ENCODE assay signal across 15 mouse cellular contexts in genomic region chr17:64901721-64902623, GRCm38 (mm10).
DNase-seq lines count a peak whose midpoint lies in the region; ATAC-seq lines count a peak whose summit lies in the region.
"Had no signal": no experiment of that assay in that cellular context is flagged by ENCODE, and none has a peak within 500 bp of the region (broad histone marks: within the 10 kb centered on the region; RNA-seq: fewer than 3 reads in every experiment).

No protein-coding gene starts in this region.

- no peak overlapping the region for H3K4me2 ChIP-seq in forebrain, embryonic 12.5 days
- no peak overlapping the region for H3K4me2 ChIP-seq in forebrain, embryonic 11.5 days (ENCODE audit: low read depth, low read length, severe bottlenecking)
- H3K4me2 ChIP-seq in neural tube, embryonic 11.5 days (ENCODE audit: low read depth), result no peak overlapping the region
- no peak overlapping the region for H3K4me2 ChIP-seq in midbrain, embryonic 15.5 days
- H3K4me2 ChIP-seq: embryonic facial prominence, embryonic 15.5 days; liver, embryonic 12.5 days had no signal

- no peak overlapping the region for H3K4me3 ChIP-seq in forebrain, embryonic 12.5 days (replicated peaks)
- H3K4me3 ChIP-seq in forebrain, embryonic 11.5 days (ENCODE audit: low read depth, low read length), result no peak overlapping the region
- no peak overlapping the region for H3K4me3 ChIP-seq in neural tube, embryonic 11.5 days (ENCODE audit: low read depth, low read length)
- H3K4me3 ChIP-seq in midbrain, embryonic 15.5 days, result no peak overlapping the region
- H3K4me3 ChIP-seq: embryonic facial prominence, embryonic 15.5 days; liver, embryonic 12.5 days; megakaryocyte, embryonic 14.5 days had no signal

- WGBS in forebrain, embryonic 12.5 days, result 67% methylated on average over 17 of the region's 17 CpGs
- 72% methylated on average over 17 of the region's 17 CpGs for WGBS in forebrain, embryonic 11.5 days
- WGBS in neural tube, embryonic 11.5 days, result 73% methylated on average over 17 of the region's 17 CpGs
- WGBS in midbrain, embryonic 15.5 days, result 37% methylated on average over 17 of the region's 17 CpGs

- no peak for DNase-seq in forebrain, embryonic 11.5 days (ENCODE audit: low spot score)
- no peak for DNase-seq in neural tube, embryonic 11.5 days (ENCODE audit: low spot score)
- DNase-seq in neural tube, embryonic 10.5 days (ENCODE audit: extremely low spot score, low spot score), result no peak
- no peak for DNase-seq in B cell, adult 2 months
- DNase-seq in heart, postnatal 14 days, result no peak
- DNase-seq in kidney, adult 18-20 months, result no peak
- DNase-seq: cerebellum, adult 11 months; cerebellum, postnatal 36 days; left cerebral cortex, postnatal 4 days; thymus, postnatal 4 days had no signal

- intact Hi-C loops in heart, postnatal 14 days (cut with DNase I), result no loop called here

- no peaks in the 10 kb centered on the region for H3K27me3 ChIP-seq in forebrain, embryonic 12.5 days
- H3K27me3 ChIP-seq in forebrain, embryonic 11.5 days (ENCODE audit: control insufficient read depth, insufficient read depth, low read length), result no peaks in the 10 kb centered on the region
- no peaks in the 10 kb centered on the region for H3K27me3 ChIP-seq in neural tube, embryonic 11.5 days (ENCODE audit: control insufficient read depth, insufficient read depth, low read length)
- no peaks in the 10 kb centered on the region for H3K27me3 ChIP-seq in midbrain, embryonic 15.5 days (replicated peaks)
- H3K27me3 ChIP-seq: embryonic facial prominence, embryonic 15.5 days; liver, embryonic 12.5 days; megakaryocyte, embryonic 14.5 days had no signal

- H3K27ac ChIP-seq in forebrain, embryonic 12.5 days, result peak overlapping the region; percentile 50; the same call in 1 of the 2 replicates
- H3K27ac ChIP-seq in forebrain, embryonic 11.5 days (ENCODE audit: low read depth, low read length), result no peak overlapping the region
- H3K27ac ChIP-seq in neural tube, embryonic 11.5 days (ENCODE audit: low read depth, low read length), result peak overlapping the region; percentile 37; the same call in 1 of the 2 replicates
- peak overlapping the region; percentile 9 for H3K27ac ChIP-seq in midbrain, embryonic 15.5 days
- H3K27ac ChIP-seq: embryonic facial prominence, embryonic 15.5 days; liver, embryonic 12.5 days had no signal

- H3K9ac ChIP-seq in forebrain, embryonic 12.5 days, result no peak overlapping the region
- no peak overlapping the region for H3K9ac ChIP-seq in forebrain, embryonic 11.5 days (ENCODE audit: low read length)
- H3K9ac ChIP-seq in neural tube, embryonic 11.5 days (ENCODE audit: low read length), result no peak overlapping the region
- no peak overlapping the region for H3K9ac ChIP-seq in midbrain, embryonic 15.5 days
- H3K9ac ChIP-seq: embryonic facial prominence, embryonic 15.5 days; liver, embryonic 12.5 days had no signal

- peak; percentile 49 for ATAC-seq in forebrain, embryonic 12.5 days (ENCODE audit: low FRiP score)
- no peak for ATAC-seq in forebrain, embryonic 11.5 days (replicated peaks; ENCODE audit: low FRiP score)
- no peak; the same call in 1 of the 2 replicates for ATAC-seq in neural tube, embryonic 11.5 days (ENCODE audit: insufficient read depth, low FRiP score, low TSS enrichment)
- ATAC-seq in midbrain, embryonic 15.5 days (replicated peaks), result peak; percentile 72
- ATAC-seq: liver, embryonic 12.5 days had no signal

- H3K4me1 ChIP-seq in forebrain, embryonic 12.5 days, result peaks cover 15% of the 10 kb centered on the region
- H3K4me1 ChIP-seq in forebrain, embryonic 11.5 days (replicated peaks; ENCODE audit: control insufficient read depth, insufficient read depth, low read length), result no peaks in the 10 kb centered on the region
- H3K4me1 ChIP-seq in neural tube, embryonic 11.5 days (ENCODE audit: control insufficient read depth, insufficient read depth, low read length), result no peaks in the 10 kb centered on the region
- H3K4me1 ChIP-seq in midbrain, embryonic 15.5 days, result peaks cover 17% of the 10 kb centered on the region
- H3K4me1 ChIP-seq: embryonic facial prominence, embryonic 15.5 days; liver, embryonic 12.5 days; megakaryocyte, embryonic 14.5 days had no signal

- H3K9me3 ChIP-seq in forebrain, embryonic 12.5 days, result no peaks in the 10 kb centered on the region
- no peaks in the 10 kb centered on the region for H3K9me3 ChIP-seq in forebrain, embryonic 11.5 days (ENCODE audit: control insufficient read depth, low read length)
- H3K9me3 ChIP-seq in neural tube, embryonic 11.5 days (ENCODE audit: control insufficient read depth, low read length), result no peaks in the 10 kb centered on the region
- H3K9me3 ChIP-seq in midbrain, embryonic 15.5 days, result no peaks in the 10 kb centered on the region
- H3K9me3 ChIP-seq: embryonic facial prominence, embryonic 15.5 days; liver, embryonic 12.5 days had no signal

- H3K36me3 ChIP-seq in forebrain, embryonic 12.5 days (replicated peaks), result no peaks in the 10 kb centered on the region
- no peaks in the 10 kb centered on the region for H3K36me3 ChIP-seq in forebrain, embryonic 11.5 days (ENCODE audit: control insufficient read depth, insufficient read depth, low read length)
- no peaks in the 10 kb centered on the region for H3K36me3 ChIP-seq in neural tube, embryonic 11.5 days (ENCODE audit: control insufficient read depth, insufficient read depth, low read length)
- no peaks in the 10 kb centered on the region for H3K36me3 ChIP-seq in midbrain, embryonic 15.5 days (replicated peaks)
- H3K36me3 ChIP-seq: embryonic facial prominence, embryonic 15.5 days; liver, embryonic 12.5 days had no signal

Comparison
In these comparisons a context has a peak if more than half of its experiments do, and no peak if none do; other contexts are left out.
1. ATAC-seq: peak in forebrain, embryonic 12.5 days (single experiment) and midbrain, embryonic 15.5 days (single experiment); none in forebrain, embryonic 11.5 days (single experiment) and neural tube, embryonic 11.5 days (single experiment).